Mouse (Mus musculus) bone marrow macrophage, adult 2 months (primary cell): ENCODE data around the gene Gypa. TPM values are rescaled to one million over a fixed set of nuclear protein-coding genes. Genes with fewer than 3 reads are reported as not detected.

ENCODE experiments used
- H3K27ac ChIP-seq: 2 replicates; pipeline ENCODE4 v1.5.1; 2012; ENCODE audit warnings: low read depth, low read length; ENCODE audit not compliant: insufficient read depth
- H3K4me1 ChIP-seq: 2 replicates; pipeline ENCODE4 v1.6.1; 2012; ENCODE audit warnings: low read length; ENCODE audit not compliant: control insufficient read depth, insufficient read depth
- H3K4me3 ChIP-seq: 2 replicates; pipeline ENCODE4 v1.5.1; 2012; ENCODE audit warnings: mild to moderate bottlenecking, low read length, moderate library complexity; ENCODE audit not compliant: insufficient read depth
- CTCF ChIP-seq: IDR thresholded peaks from 2 replicates; pipeline ENCODE4 v1.5.1; 2012; ENCODE audit warnings: low read depth, mild to moderate bottlenecking, low read length, moderate library complexity
- POLR2A ChIP-seq: IDR thresholded peaks from 2 replicates; pipeline ENCODE4 v1.6.1; 2012; ENCODE audit warnings: mild to moderate bottlenecking, low read depth, low read length, borderline replicate concordance
- polyA plus RNA-seq: library from polyadenylated mRNA; stranded (reverse); fragments of >200 nt; gene quantifications from 2 replicates; pipeline ENCODE4 v1.2.4, GENCODE M21; 2012; ENCODE audit not compliant: missing spikeins, insufficient read depth, insufficient read length

The Gypa gene
- polyA plus RNA-seq, 1 experiment = not detected

GRCm38 (mm10) chr8:80541836-80542235 lies 48.3 kb downstream of the Gypa start:
- Histone ChIP-seq H3K27ac (no peak overlapping the region), H3K4me1 (no peaks in the 10 kb centered on the region), H3K4me3 (no peak overlapping the region)
- TF ChIP-seq CTCF = no peak
- TF ChIP-seq POLR2A = no peak

GRCm38 (mm10) chr8:80550436-80550835 lies 56.9 kb downstream of the Gypa start:
- Histone ChIP-seq H3K4me1 (no peaks in the 10 kb centered on the region), H3K4me3 (no peak overlapping the region), H3K27ac (no peak overlapping the region)
- TF ChIP-seq POLR2A = no peak
- no peak for TF ChIP-seq CTCF

- no peak overlapping the region for H3K27ac ChIP-seq
- no peaks in the 10 kb centered on the region for H3K4me1 ChIP-seq
- TF ChIP-seq POLR2A = no peak
- no peak for TF ChIP-seq CTCF
- no peak overlapping the region for H3K4me3 ChIP-seq
Observed at GRCm38 (mm10) chr8:80551303-80551702, 57.7 kb downstream of the Gypa start.

- Histone ChIP-seq H3K4me3 (no peak overlapping the region), H3K27ac (no peak overlapping the region), H3K4me1 (no peaks in the 10 kb centered on the region)
- no peak for TF ChIP-seq POLR2A
- TF ChIP-seq CTCF = no peak
Observed at GRCm38 (mm10) chr8:80554991-80555390, 61.4 kb downstream of the Gypa start.

Other genes starting within 250 kb of the Gypa start
- gene Frem3, start 117.3 kb downstream of the Gypa start, polyA plus RNA-seq = not detected in 2 replicates
- 31.6 and 36.6 TPM in 2 replicates for gene Smarca5, start 245.7 kb downstream of the Gypa start, polyA plus RNA-seq